ENCODE assay signal across 8 mouse cellular contexts in the genomic region with DNA sequence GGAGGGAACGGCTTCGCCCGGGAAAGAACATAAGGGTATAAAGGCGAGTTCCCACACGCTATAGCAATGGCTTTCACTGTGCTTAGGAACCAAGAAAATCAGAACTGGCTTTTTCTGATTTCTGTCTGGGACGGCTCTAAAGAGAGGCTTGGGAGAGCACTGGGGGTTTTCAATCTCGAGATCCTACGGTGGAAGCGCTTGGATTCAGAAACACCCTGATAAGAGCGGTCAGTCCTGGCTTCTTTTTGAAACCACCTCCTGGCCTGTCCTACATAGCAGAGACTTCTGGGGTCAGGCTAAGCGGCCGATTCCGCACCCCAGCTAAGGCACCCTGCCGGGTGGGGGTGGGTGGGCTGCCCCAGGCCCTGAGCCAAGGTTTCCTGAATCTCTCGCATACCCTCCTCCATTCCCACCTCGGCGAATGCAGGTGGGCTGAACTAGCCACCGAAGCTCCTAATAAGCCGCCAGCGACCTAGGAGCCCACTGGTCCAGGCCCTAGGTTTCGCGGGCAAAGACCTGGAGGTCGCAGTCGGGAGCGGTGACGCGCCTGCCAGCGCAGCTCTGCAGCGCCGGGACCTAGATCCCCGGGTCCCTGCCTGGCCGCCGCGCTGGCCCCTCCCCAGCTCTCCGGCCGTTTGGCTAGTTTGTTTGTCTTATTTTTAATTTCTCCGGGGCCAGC. TPM values are rescaled to one million over a fixed set of nuclear protein-coding genes. Genes with fewer than 3 reads are reported as not detected.
A peak's percentile ranks its signal among the peaks of the same experiment; 100 is the strongest.
DNase-seq lines count a peak whose midpoint lies in the region; ATAC-seq and TF ChIP-seq lines count a peak whose summit lies in the region.

No protein-coding gene starts in this region.

- H3K4me1 ChIP-seq in kidney, postnatal 0 days (replicated peaks; ENCODE audit: insufficient read depth, low read length) = peaks cover 8% of the 10 kb centered on the region; the same call in 1 of the 2 replicates
- H3K4me1 ChIP-seq in bone marrow, adult 2 months (ENCODE audit: control insufficient read depth, insufficient read depth, low read length) = peaks cover 1% of the 10 kb centered on the region
- peaks cover 38% of the 10 kb centered on the region for H3K4me1 ChIP-seq in heart, embryonic 15.5 days (replicated peaks)
- no peaks in the 10 kb centered on the region for H3K4me1 ChIP-seq in lung, postnatal 0 days (ENCODE audit: insufficient read depth, low read depth, low read length)

- TF ChIP-seq EP300 in lung, postnatal 0 days (IDR thresholded peaks at IDR 0.05) = no peak

- H3K9ac ChIP-seq in kidney, postnatal 0 days (ENCODE audit: low read depth, low read length) = peak overlapping the region; percentile 90
- peak overlapping the region; percentile 82 for H3K9ac ChIP-seq in heart, embryonic 15.5 days
- peak overlapping the region; percentile 92 for H3K9ac ChIP-seq in lung, postnatal 0 days (replicated peaks; ENCODE audit: low read depth)

- 0 out of 2 replicates have a peak, but pooled peaks cover 3% of the 10 kb centered on the region for H3K36me3 ChIP-seq in kidney, postnatal 0 days (ENCODE audit: insufficient read depth, low read length)
- H3K36me3 ChIP-seq in heart, embryonic 15.5 days = peaks cover 6% of the 10 kb centered on the region; the same call in 1 of the 2 replicates
- no peaks in the 10 kb centered on the region for H3K36me3 ChIP-seq in lung, postnatal 0 days (ENCODE audit: insufficient read depth, low read length)

- H3K27me3 ChIP-seq in kidney, postnatal 0 days (ENCODE audit: insufficient read depth, low read length) = no peaks in the 10 kb centered on the region
- no peaks in the 10 kb centered on the region for H3K27me3 ChIP-seq in heart, embryonic 15.5 days
- H3K27me3 ChIP-seq in lung, postnatal 0 days (replicated peaks; ENCODE audit: insufficient read depth, low read length) = no peaks in the 10 kb centered on the region

- WGBS in kidney, postnatal 0 days = 6% methylated on average over 37 of the region's 37 CpGs
- WGBS in bone marrow, adult 2 months = 2% methylated on average over 37 of the region's 37 CpGs
- 4% methylated on average over 37 of the region's 37 CpGs for WGBS in heart, embryonic 15.5 days
- WGBS in lung, postnatal 0 days = 6% methylated on average over 37 of the region's 37 CpGs

- peak overlapping the region; percentile 71 for H3K4me3 ChIP-seq in kidney, postnatal 0 days (replicated peaks; ENCODE audit: low read depth, low read length)
- peak overlapping the region; percentile 94 for H3K4me3 ChIP-seq in bone marrow, adult 2 months (replicated peaks; ENCODE audit: control insufficient read depth, low read depth, low read length)
- peak overlapping the region; percentile 75 for H3K4me3 ChIP-seq in heart, embryonic 15.5 days
- peak overlapping the region; percentile 95 for H3K4me3 ChIP-seq in lung, postnatal 0 days (ENCODE audit: low read depth, low read length)

- H3K27ac ChIP-seq in kidney, postnatal 0 days = peak overlapping the region; percentile 95
- peak overlapping the region; percentile 98 for H3K27ac ChIP-seq in bone marrow, adult 2 months (ENCODE audit: control insufficient read depth, insufficient read depth, low read depth, low read length, poor library complexity)
- H3K27ac ChIP-seq in heart, embryonic 15.5 days = peak overlapping the region; percentile 99
- peak overlapping the region; percentile 97 for H3K27ac ChIP-seq in lung, postnatal 0 days (ENCODE audit: low read length)

- no peak for TF ChIP-seq CTCF in kidney, postnatal 0 days (IDR thresholded peaks at IDR 0.05; ENCODE audit: low read depth)
- TF ChIP-seq CTCF in bone marrow, adult 2 months (IDR thresholded peaks at IDR 0.05; ENCODE audit: control insufficient read depth, insufficient read depth, low read length) = no peak
- TF ChIP-seq CTCF in lung, postnatal 0 days (IDR thresholded peaks at IDR 0.05) = no peak

- no peak for TF ChIP-seq POLR2A in bone marrow, adult 2 months (IDR thresholded peaks at IDR 0.05; ENCODE audit: borderline replicate concordance, control insufficient read depth, low read depth, low read length)

- DNase-seq in kidney, postnatal 0 days (ENCODE audit: low spot score) = peak; percentile 44
- no peak for DNase-seq in kidney, postnatal 10 days
- peak; percentile 41 for DNase-seq in lung, postnatal 0 days (ENCODE audit: low spot score)
- no peak for DNase-seq in spleen, adult 18-20 months
- DNase-seq in right cerebral cortex, postnatal 10 days (ENCODE audit: low spot score in 2 of 2) = no peak
- DNase-seq in spleen, postnatal 36 days (ENCODE audit: low spot score in 2 of 2) = no peak

- H3K9me3 ChIP-seq in kidney, postnatal 0 days (replicated peaks; ENCODE audit: low read length) = no peaks in the 10 kb centered on the region
- no peaks in the 10 kb centered on the region for H3K9me3 ChIP-seq in heart, embryonic 15.5 days (replicated peaks)
- no peaks in the 10 kb centered on the region for H3K9me3 ChIP-seq in lung, postnatal 0 days (ENCODE audit: low read length)

- ATAC-seq in kidney, postnatal 0 days (replicated peaks; ENCODE audit: low FRiP score, low read depth) = peak; percentile 5; the same call in 1 of the 2 replicates
- ATAC-seq in heart, embryonic 15.5 days (replicated peaks; ENCODE audit: insufficient number of reproducible peaks, insufficient read depth, low FRiP score, low read depth) = 0 out of 2 replicates have a peak, but pooled peaks have one; percentile 0
- ATAC-seq in lung, postnatal 0 days = no peak

- H3K4me2 ChIP-seq in kidney, postnatal 0 days (ENCODE audit: low read length) = peak overlapping the region; percentile 91
- peak overlapping the region; percentile 95 for H3K4me2 ChIP-seq in heart, embryonic 15.5 days
- peak overlapping the region; percentile 97 for H3K4me2 ChIP-seq in lung, postnatal 0 days (replicated peaks; ENCODE audit: low read depth, low read length)

RNA-seq across cellular contexts. Expression of gene Cdkn1b, which starts 0.6 kb away (rescaled TPM):
- 25.1 and 25.9 TPM in 2 replicates for polyA plus RNA-seq in kidney, postnatal 0 days (2015; fragmentation: Nextera tagmentation; extraction: Ambion mirVana)
- polyA plus RNA-seq in bone marrow, adult 2 months (2011; ENCODE audit: insufficient read depth, insufficient read length, low replicate concordance, missing spikeins) = 40.0 and 47.4 TPM in 2 replicates
- 14.4 and 18.4 TPM in 2 replicates for polyA plus RNA-seq in heart, embryonic 15.5 days (2015; fragmentation: Nextera tagmentation; extraction: Ambion mirVana)
- 43.4 and 46.2 TPM in 2 replicates for polyA plus RNA-seq in lung, postnatal 0 days (2015; fragmentation: Nextera tagmentation; extraction: Ambion mirVana)

RNA-seq across cellular contexts. Expression of gene Gpr19, which starts 21.3 kb away (rescaled TPM):
- polyA plus RNA-seq in kidney, postnatal 0 days (2015; fragmentation: Nextera tagmentation; extraction: Ambion mirVana) = 11.1 and 12.1 TPM in 2 replicates
- polyA plus RNA-seq in bone marrow, adult 2 months (2011; ENCODE audit: insufficient read depth, insufficient read length, low replicate concordance, missing spikeins) = 6.9 and 16.6 TPM in 2 replicates
- 8.7 and 10.3 TPM in 2 replicates for polyA plus RNA-seq in heart, embryonic 15.5 days (2015; fragmentation: Nextera tagmentation; extraction: Ambion mirVana)
- 9.3 and 9.8 TPM in 2 replicates for polyA plus RNA-seq in lung, postnatal 0 days (2015; fragmentation: Nextera tagmentation; extraction: Ambion mirVana)

Comparison
In these comparisons a context has a peak if more than half of its experiments do, and no peak if none do; other contexts are left out.
1. DNase-seq: peak in kidney, postnatal 0 days (single experiment) and lung, postnatal 0 days (single experiment); none in kidney, postnatal 10 days (single experiment), spleen, adult 18-20 months (0 of 2), right cerebral cortex, postnatal 10 days (0 of 2) and spleen, postnatal 36 days (0 of 2).
2. Peak in every context shown above with its lines, with median percentiles within 50 percentile points of each other: H3K27ac ChIP-seq, H3K4me2 ChIP-seq, H3K4me3 ChIP-seq and H3K9ac ChIP-seq.